Mouse (Mus musculus) CH12.LX (cell line): Measurements from ENCODE around the gene Bckdha.

Source experiments
- EP300 ChIP-seq: IDR thresholded peaks from 2 replicates; pipeline ENCODE4 v1.6.1; 2011; ENCODE audit warnings: low read length, improper control_type of control experiment
- MYC ChIP-seq: IDR thresholded peaks from 2 replicates; pipeline ENCODE4 v1.6.1; 2011; ENCODE audit warnings: low read depth, mild to moderate bottlenecking, improper control_type of control experiment, low read length

- TF ChIP-seq MYC, result no peak; the same call in 1 of the 2 replicates
- TF ChIP-seq EP300, result peak; percentile 32; the same call in 1 of the 2 replicates
These were observed 30.8 kb upstream of the Bckdha start for GRCm38 (mm10) chr7:25689603-25690021.
